ENCODE assay signal across 20 mouse cellular contexts in the genomic region with DNA sequence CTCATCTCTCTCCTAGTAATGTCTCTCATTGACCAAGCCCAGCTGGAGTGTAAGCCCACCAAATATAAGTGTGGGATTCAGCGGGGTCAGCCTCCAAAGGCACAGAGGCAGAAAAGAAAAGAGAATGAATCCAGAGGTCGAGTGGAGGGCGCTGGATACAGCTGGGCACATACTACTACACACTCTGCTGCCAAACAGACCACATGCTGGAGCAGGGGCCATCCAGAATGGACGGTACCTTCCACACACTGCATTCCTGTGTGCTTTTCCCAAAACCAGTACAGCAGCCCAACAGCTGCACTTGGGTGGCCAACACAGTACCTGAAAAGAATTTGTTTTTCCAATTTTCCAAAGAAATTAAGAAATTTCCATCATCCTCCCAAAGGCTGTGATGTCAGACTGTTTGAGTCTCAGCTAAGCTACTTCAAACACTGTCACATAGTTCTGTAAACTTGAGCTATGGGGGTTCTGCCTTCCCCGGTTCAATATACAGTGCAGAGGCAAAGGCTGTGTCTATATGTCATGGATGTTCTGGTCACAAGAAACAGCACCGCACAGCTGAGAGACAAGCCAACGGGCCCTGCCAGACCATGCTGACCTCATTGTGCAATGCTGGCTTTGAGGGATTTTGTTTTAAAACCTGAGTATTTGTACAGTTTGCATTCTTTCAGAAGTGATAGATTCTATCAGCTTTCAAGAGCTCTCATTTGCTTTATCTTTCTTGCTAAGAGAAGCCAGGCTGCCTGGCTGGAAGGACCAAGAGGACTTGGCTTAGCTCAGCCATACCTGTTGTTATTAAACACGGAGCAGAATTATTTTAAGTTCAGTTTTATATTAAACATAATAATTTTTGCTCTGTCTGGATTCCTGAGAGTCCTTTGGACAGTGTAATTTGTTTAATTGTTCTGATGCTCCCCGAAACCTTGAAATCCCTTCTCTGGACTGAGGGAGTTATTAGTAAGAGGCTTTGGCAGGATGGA.
A peak's percentile ranks its signal among the peaks of the same experiment; 100 is the strongest.
DNase-seq lines count a peak whose midpoint lies in the region; ATAC-seq and TF ChIP-seq lines count a peak whose summit lies in the region.
"Had no signal": no experiment of that assay in that cellular context is flagged by ENCODE, and none has a peak within 500 bp of the region (broad histone marks: within the 10 kb centered on the region; RNA-seq: fewer than 3 reads in every experiment).

No protein-coding gene starts in this region.

- H3K27ac ChIP-seq in lung, embryonic 15.5 days, result peak overlapping the region; percentile 35
- peak overlapping the region; percentile 16; the same call in 1 of the 2 replicates for H3K27ac ChIP-seq in intestine, embryonic 16.5 days (ENCODE audit: low read length)
- H3K27ac ChIP-seq in stomach, postnatal 0 days (replicated peaks), result 0 out of 2 replicates have a peak overlapping the region, but pooled peaks have one; percentile 6
- H3K27ac ChIP-seq: embryonic facial prominence, embryonic 13.5 days; forebrain, embryonic 13.5 days; gastrocnemius, adult 2 months; heart, embryonic 13.5 days had no signal

- TF ChIP-seq CTCF in stomach, postnatal 0 days (IDR thresholded peaks at IDR 0.05; ENCODE audit: low read depth), result no peak

- no peak overlapping the region for H3K9ac ChIP-seq in lung, embryonic 15.5 days
- no peak overlapping the region for H3K9ac ChIP-seq in intestine, embryonic 16.5 days (ENCODE audit: low read depth, low read length)
- no peak overlapping the region for H3K9ac ChIP-seq in stomach, postnatal 0 days (ENCODE audit: low read length)
- H3K9ac ChIP-seq: embryonic facial prominence, embryonic 13.5 days; forebrain, embryonic 13.5 days; heart, embryonic 13.5 days had no signal

- H3K4me1 ChIP-seq in lung, embryonic 15.5 days, result peaks cover 17% of the 10 kb centered on the region
- 0 out of 2 replicates have a peak, but pooled peaks cover under 1% of the 10 kb centered on the region for H3K4me1 ChIP-seq in intestine, embryonic 16.5 days (ENCODE audit: control insufficient read depth, insufficient read depth, low read length)
- no peaks in the 10 kb centered on the region for H3K4me1 ChIP-seq in stomach, postnatal 0 days (replicated peaks; ENCODE audit: control insufficient read depth, insufficient read depth)
- H3K4me1 ChIP-seq: embryonic facial prominence, embryonic 13.5 days; forebrain, embryonic 13.5 days had no signal

- no peaks in the 10 kb centered on the region; the same call in 1 of the 2 replicates for H3K27me3 ChIP-seq in lung, embryonic 15.5 days
- no peaks in the 10 kb centered on the region for H3K27me3 ChIP-seq in intestine, embryonic 16.5 days (replicated peaks; ENCODE audit: control insufficient read depth, insufficient read depth, low read length)
- H3K27me3 ChIP-seq in stomach, postnatal 0 days (ENCODE audit: control insufficient read depth, insufficient read depth, low read length), result no peaks in the 10 kb centered on the region
- H3K27me3 ChIP-seq: CH12.LX; forebrain, embryonic 13.5 days; heart, embryonic 13.5 days; Patski had no signal

- no peaks in the 10 kb centered on the region for H3K9me3 ChIP-seq in lung, embryonic 15.5 days
- no peaks in the 10 kb centered on the region for H3K9me3 ChIP-seq in intestine, embryonic 16.5 days (ENCODE audit: control insufficient read depth, low read length)
- H3K9me3 ChIP-seq in stomach, postnatal 0 days (ENCODE audit: control insufficient read depth, low read length), result no peaks in the 10 kb centered on the region
- H3K9me3 ChIP-seq: embryonic facial prominence, embryonic 13.5 days; forebrain, embryonic 13.5 days; heart, embryonic 13.5 days had no signal

- DNase-seq in lung, postnatal 10 days, result no peak
- peak; percentile 18 for DNase-seq in fibroblast of lung, adult 2 months (ENCODE audit: low read depth)
- no peak for DNase-seq in stomach, postnatal 0 days (ENCODE audit: low spot score)
- DNase-seq: adrenal gland, postnatal 14 days; cerebellum, adult 18-20 months; cerebellum, adult 9-11 months; cerebellum, postnatal 36 days; gastrocnemius, adult 2 months; gastrocnemius, postnatal 25 days; heart, adult 11 months; heart, postnatal 36 days had no signal

- no peaks in the 10 kb centered on the region for H3K36me3 ChIP-seq in lung, embryonic 15.5 days
- no peaks in the 10 kb centered on the region for H3K36me3 ChIP-seq in intestine, embryonic 16.5 days (ENCODE audit: control insufficient read depth, insufficient read depth, low read length)
- no peaks in the 10 kb centered on the region for H3K36me3 ChIP-seq in stomach, postnatal 0 days (ENCODE audit: control insufficient read depth, insufficient read depth, low read length)
- H3K36me3 ChIP-seq: embryonic facial prominence, embryonic 13.5 days; heart, embryonic 13.5 days had no signal

- no peak overlapping the region for H3K4me3 ChIP-seq in lung, embryonic 15.5 days
- H3K4me3 ChIP-seq in intestine, embryonic 16.5 days (ENCODE audit: low read length), result no peak overlapping the region
- H3K4me3 ChIP-seq in stomach, postnatal 0 days (ENCODE audit: low read depth, low read length), result no peak overlapping the region
- H3K4me3 ChIP-seq: embryonic facial prominence, embryonic 13.5 days; forebrain, embryonic 13.5 days; gastrocnemius, adult 2 months; heart, embryonic 13.5 days had no signal

- TF ChIP-seq EP300 in stomach, postnatal 0 days (optimal IDR thresholded peaks at IDR 0.05), result peak; percentile 24

- peak; percentile 76 for ATAC-seq in lung, embryonic 15.5 days (ENCODE audit: borderline replicate concordance, extremely low read depth, low FRiP score, low TSS enrichment)
- peak; percentile 66 for ATAC-seq in intestine, embryonic 16.5 days
- ATAC-seq in stomach, postnatal 0 days (ENCODE audit: low FRiP score, low TSS enrichment), result 0 out of 2 replicates have a peak, but pooled peaks have one; percentile 38
- no peak for ATAC-seq in granulocyte monocyte progenitor cell, adult 5-6 weeks (replicated peaks; ENCODE audit: poor library complexity, severe bottlenecking)
- ATAC-seq: activated CD4-positive, CD25-positive, alpha-beta regulatory T cell, adult 4 months; forebrain, embryonic 13.5 days; Patski had no signal

- no peak overlapping the region for H3K4me2 ChIP-seq in lung, embryonic 15.5 days
- no peak overlapping the region for H3K4me2 ChIP-seq in intestine, embryonic 16.5 days (ENCODE audit: low read depth, low read length)
- H3K4me2 ChIP-seq in stomach, postnatal 0 days (replicated peaks; ENCODE audit: low read depth), result no peak overlapping the region
- H3K4me2 ChIP-seq: embryonic facial prominence, embryonic 13.5 days; forebrain, embryonic 13.5 days; heart, embryonic 13.5 days had no signal

- WGBS in lung, embryonic 15.5 days, result 37% methylated on average over 9 of the region's 9 CpGs
- WGBS in intestine, embryonic 16.5 days, result 56% methylated on average over 9 of the region's 9 CpGs
- 47% methylated on average over 9 of the region's 9 CpGs for WGBS in stomach, postnatal 0 days
